ENCODE assay signal across 16 mouse cellular contexts in the genomic region with DNA sequence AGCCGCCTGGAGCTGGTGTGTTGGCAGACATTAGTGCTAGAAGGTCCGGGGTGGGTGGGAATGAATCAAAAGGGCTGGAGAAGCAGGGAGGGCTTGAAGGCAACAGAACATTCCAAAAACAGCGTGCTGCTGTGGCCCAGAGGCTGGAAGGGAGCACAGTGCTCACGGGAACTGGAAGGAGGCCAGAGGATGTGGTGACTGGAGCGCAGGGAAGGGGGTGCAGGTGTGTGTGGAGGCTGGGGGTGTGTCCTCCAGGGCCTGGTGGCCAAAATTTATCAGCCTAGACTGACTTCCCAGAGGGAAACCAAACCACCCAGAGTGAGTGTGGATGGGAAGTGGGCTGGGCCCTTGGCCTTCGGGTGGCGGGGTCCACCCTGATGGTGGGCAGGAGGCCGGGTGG. TPM values are rescaled to one million over a fixed set of nuclear protein-coding genes. Genes with fewer than 3 reads are reported as not detected.
DNase-seq lines count a peak whose midpoint lies in the region; ATAC-seq and TF ChIP-seq lines count a peak whose summit lies in the region.
"Had no signal": no experiment of that assay in that cellular context is flagged by ENCODE, and none has a peak within 500 bp of the region (broad histone marks: within the 10 kb centered on the region; RNA-seq: fewer than 3 reads in every experiment).

No protein-coding gene starts in this region.

- no peaks in the 10 kb centered on the region for H3K27me3 ChIP-seq in heart, embryonic 11.5 days (ENCODE audit: control insufficient read depth, insufficient read depth, low read length)
- no peaks in the 10 kb centered on the region for H3K27me3 ChIP-seq in limb, embryonic 14.5 days (ENCODE audit: control insufficient read depth, insufficient read depth, low read length)
- H3K27me3 ChIP-seq: hindbrain, embryonic 13.5 days had no signal

- no peak for TF ChIP-seq POLR2A in limb, embryonic 14.5 days (IDR thresholded peaks at IDR 0.05; ENCODE audit: borderline replicate concordance, extremely low read depth, insufficient read depth, insufficient read length)

- H3K4me3 ChIP-seq in heart, embryonic 11.5 days (ENCODE audit: low read depth, low read length): no peak overlapping the region
- no peak overlapping the region for H3K4me3 ChIP-seq in limb, embryonic 14.5 days (replicated peaks; ENCODE audit: low read length)
- H3K4me3 ChIP-seq: hindbrain, embryonic 13.5 days had no signal

- H3K9me3 ChIP-seq in heart, embryonic 11.5 days (replicated peaks; ENCODE audit: control insufficient read depth, low read length): no peaks in the 10 kb centered on the region
- H3K9me3 ChIP-seq in limb, embryonic 14.5 days (ENCODE audit: control insufficient read depth, low read length): no peaks in the 10 kb centered on the region
- H3K9me3 ChIP-seq: hindbrain, embryonic 13.5 days had no signal

- H3K4me2 ChIP-seq in heart, embryonic 11.5 days: no peak overlapping the region
- no peak overlapping the region for H3K4me2 ChIP-seq in limb, embryonic 14.5 days (replicated peaks; ENCODE audit: low read depth, low read length, severe bottlenecking)
- H3K4me2 ChIP-seq: hindbrain, embryonic 13.5 days had no signal

- ATAC-seq in cerebellum, adult (ENCODE audit: insufficient number of reproducible peaks, low FRiP score, low TSS enrichment): no peak
- no peak for ATAC-seq in heart, embryonic 11.5 days (replicated peaks; ENCODE audit: insufficient number of reproducible peaks, low FRiP score, low TSS enrichment)
- ATAC-seq in limb, embryonic 14.5 days (ENCODE audit: low FRiP score, low read depth): no peak

- H3K4me1 ChIP-seq in heart, embryonic 11.5 days (ENCODE audit: control insufficient read depth, insufficient read depth, low read length): peaks cover 29% of the 10 kb centered on the region
- peaks cover 20% of the 10 kb centered on the region for H3K4me1 ChIP-seq in limb, embryonic 14.5 days (ENCODE audit: control insufficient read depth, insufficient read depth, low read length)

- peak overlapping the region; percentile 92 for H3K27ac ChIP-seq in heart, embryonic 11.5 days (ENCODE audit: low read depth, low read length)
- 0 out of 2 replicates have a peak overlapping the region, but pooled peaks have one; percentile 13 for H3K27ac ChIP-seq in limb, embryonic 14.5 days (replicated peaks; ENCODE audit: low read depth, low read length)
- H3K27ac ChIP-seq: hindbrain, embryonic 13.5 days; macrophage had no signal

- no peak overlapping the region for H3K9ac ChIP-seq in heart, embryonic 11.5 days (ENCODE audit: low read depth, low read length)
- H3K9ac ChIP-seq in limb, embryonic 14.5 days (ENCODE audit: low read depth, low read length, severe bottlenecking): no peak overlapping the region
- H3K9ac ChIP-seq: hindbrain, embryonic 13.5 days had no signal

- 71% methylated on average over 8 of the region's 8 CpGs for WGBS in heart, embryonic 11.5 days (ENCODE audit: insufficient replicate concordance)
- WGBS in limb, embryonic 14.5 days: 66% methylated on average over 8 of the region's 8 CpGs

- peak; percentile 52 for DNase-seq in cerebellum, adult 9-11 months
- DNase-seq in 416B (ENCODE audit: low read depth): peak; percentile 73
- no peak for DNase-seq in limb, embryonic 14.5 days (ENCODE audit: low spot score)
- DNase-seq in natural killer cell, adult 2 months (ENCODE audit: low spot score in 2 of 2): no peak
- no peak for DNase-seq in cerebellum, adult 18-20 months
- no peak for DNase-seq in ovary, postnatal 14 days (ENCODE audit: low spot score)
- DNase-seq: adrenal gland, postnatal 25 days; cerebellum, adult 2 months; gastrocnemius, postnatal 25 days; kidney, adult 11 months; kidney, postnatal 4 days; right cerebral cortex, adult 18-20 months had no signal

- H3K36me3 ChIP-seq in heart, embryonic 11.5 days (ENCODE audit: control insufficient read depth, insufficient read depth, low read length): no peaks in the 10 kb centered on the region
- H3K36me3 ChIP-seq in limb, embryonic 14.5 days (ENCODE audit: control insufficient read depth, insufficient read depth, low read length): no peaks in the 10 kb centered on the region; the same call in 1 of the 2 replicates
- H3K36me3 ChIP-seq: hindbrain, embryonic 13.5 days had no signal

RNA-seq across cellular contexts. Expression of a gene that starts 14.3 kb away (rescaled TPM):
- 6.7 and 8.3 TPM in 2 replicates for polyA plus RNA-seq in heart, embryonic 11.5 days (2014; fragmentation: Nextera tagmentation; extraction: Ambion mirVana)
- 28.9 and 37.9 TPM in 2 replicates for polyA plus RNA-seq in limb, embryonic 14.5 days (2012; rRNA removed)
- 9.8 and 10.8 TPM in 2 replicates for polyA plus RNA-seq in limb, embryonic 14.5 days (2014; fragmentation: Nextera tagmentation; extraction: Ambion mirVana)

Comparison
In these comparisons a context has a peak if more than half of its experiments do, and no peak if none do; other contexts are left out.
1. DNase-seq: peak in cerebellum, adult 9-11 months (single experiment) and 416B (single experiment); none in limb, embryonic 14.5 days (single experiment), natural killer cell, adult 2 months (0 of 2), cerebellum, adult 18-20 months (0 of 2) and ovary, postnatal 14 days (single experiment).